Mouse (Mus musculus) testis, adult 2 months (tissue): ENCODE measurements around the gene Ifna5. TPM values are rescaled to one million over a fixed set of nuclear protein-coding genes. Genes with fewer than 3 reads are reported as not detected.

Experiments
- H3K27ac ChIP-seq: fragments of 200-500 bp; 2 replicates; pipeline ENCODE4 v1.5.1; 2012; ENCODE audit warnings: low read depth, low read length; ENCODE audit not compliant: control insufficient read depth, insufficient read depth
- H3K27me3 ChIP-seq: fragments of 200-500 bp; 2 replicates; pipeline ENCODE4 v1.6.1; 2012; ENCODE audit warnings: mild to moderate bottlenecking, low read length, moderate library complexity; ENCODE audit not compliant: control insufficient read depth, insufficient read depth
- H3K36me3 ChIP-seq: fragments of 200-500 bp; 2 replicates; pipeline ENCODE4 v1.6.1; 2012; ENCODE audit warnings: mild to moderate bottlenecking, low read length; ENCODE audit not compliant: control insufficient read depth, insufficient read depth
- H3K4me1 ChIP-seq: fragments of 200-500 bp; 2 replicates; pipeline ENCODE4 v1.6.1; 2012; ENCODE audit warnings: low read length; ENCODE audit not compliant: control insufficient read depth, insufficient read depth
- H3K4me3 ChIP-seq: fragments of 200-500 bp; 2 replicates; pipeline ENCODE4 v1.5.1; 2012; ENCODE audit warnings: low read depth, mild to moderate bottlenecking, low read length, moderate library complexity, mixed read lengths; ENCODE audit not compliant: control insufficient read depth
- CTCF ChIP-seq: fragments of 200-500 bp; IDR thresholded peaks from 2 replicates; pipeline ENCODE4 v1.5.1; 2012; ENCODE audit warnings: low read depth, mild to moderate bottlenecking, inconsistent platforms, low read length, moderate library complexity; ENCODE audit not compliant: control insufficient read depth, insufficient read depth, insufficient replicate concordance
- POLR2A ChIP-seq: fragments of 200-500 bp; IDR thresholded peaks from 2 replicates; pipeline ENCODE4 v1.6.1; 2012; ENCODE audit warnings: low read depth, mild to moderate bottlenecking, inconsistent platforms, low read length, moderate library complexity; ENCODE audit not compliant: control insufficient read depth
- polyA plus RNA-seq: library from polyadenylated mRNA; depleted of rRNA; stranded (reverse); fragments of >200 nt; gene quantifications from 2 replicates; pipeline ENCODE4 v1.2.3, GENCODE M21; 2012

Gene Ifna5
- polyA plus RNA-seq, 1 experiment: not detected

DNA sequence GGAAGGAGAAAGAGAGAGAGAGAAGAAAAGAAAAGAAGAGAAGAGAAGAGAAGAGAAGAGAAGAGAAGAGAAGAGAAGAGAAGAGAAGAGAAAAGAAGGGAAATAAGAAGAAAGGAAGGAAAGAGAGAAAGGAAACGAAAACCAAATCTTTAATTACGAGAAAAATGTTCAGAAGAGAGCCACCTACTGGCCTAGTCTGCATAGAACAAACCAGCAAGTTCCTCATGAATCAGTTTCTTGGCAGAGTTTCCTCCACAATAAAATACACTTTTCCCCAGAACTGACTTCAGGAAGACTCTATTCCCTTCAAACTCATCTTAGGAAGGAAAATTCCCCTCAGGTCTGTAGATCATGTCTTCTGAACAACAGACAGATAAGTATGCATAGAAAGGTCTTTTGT lies 10.0 kb downstream of the Ifna5 start:
- Histone ChIP-seq H3K4me3 (no peak overlapping the region), H3K4me1 (no peaks in the 10 kb centered on the region), H3K27me3 (no peaks in the 10 kb centered on the region), H3K27ac (no peak overlapping the region), H3K36me3 (no peaks in the 10 kb centered on the region)
- no peak for TF ChIP-seq POLR2A
- no peak for TF ChIP-seq CTCF

- Histone ChIP-seq H3K27me3 (no peaks in the 10 kb centered on the region), H3K27ac (no peak within 1 kb of the TSS)
- no peak for TF ChIP-seq CTCF
- TF ChIP-seq POLR2A: no peak
These were observed 14.4 kb downstream of the Ifna5 start, which contains the start of gene Ifna1 for GRCm38 (mm10) chr4:88849698-88850097. Gene Ifna1, plus strand, starts transcription at chr4:88850087.

DNA sequence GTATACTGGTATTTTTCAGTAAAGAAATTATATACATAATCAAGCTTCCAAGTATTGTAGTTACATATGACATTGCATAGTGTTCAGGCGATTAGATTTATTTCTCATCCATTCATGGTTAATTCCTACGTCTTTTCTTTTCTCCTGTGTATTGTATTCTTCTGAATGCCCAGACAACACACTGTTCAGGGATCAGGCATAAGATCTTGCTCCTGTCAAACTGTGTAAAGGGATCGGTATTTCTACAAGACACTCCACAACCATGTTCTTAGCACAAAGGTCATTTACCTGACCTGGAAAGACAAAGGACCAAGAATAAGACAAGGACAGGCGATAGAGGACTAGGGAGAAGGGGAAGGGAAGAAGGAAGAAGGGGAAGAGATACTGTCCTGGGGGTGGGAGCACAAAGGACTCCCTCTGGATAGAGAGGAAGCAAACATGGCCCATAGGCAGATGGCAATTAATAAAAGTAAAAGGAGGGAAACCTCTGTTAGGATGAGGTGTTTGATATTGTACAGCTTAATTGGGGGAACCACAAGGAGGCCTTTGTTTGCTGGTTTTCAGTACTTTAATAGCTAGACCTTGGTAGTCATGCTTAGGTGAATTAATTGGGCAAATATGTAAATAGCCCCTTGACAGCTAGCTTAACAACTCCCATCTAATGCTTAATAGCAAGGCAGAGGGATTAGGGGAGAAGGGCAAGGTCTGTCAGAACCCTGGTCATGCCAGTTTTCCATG lies 15.9 kb downstream of the Ifna5 start:
- TF ChIP-seq CTCF: no peak
- TF ChIP-seq POLR2A: no peak
- Histone ChIP-seq H3K36me3 (no peaks in the 10 kb centered on the region), H3K4me1 (no peaks in the 10 kb centered on the region), H3K27me3 (no peaks in the 10 kb centered on the region), H3K4me3 (no peak overlapping the region), H3K27ac (no peak overlapping the region)

More at GRCm38 (mm10) chr4:88849698-88850097, 14.4 kb downstream of the Ifna5 start, which contains the start of gene Ifna1:
- no peak within 1 kb of the TSS for H3K4me3 ChIP-seq
- H3K36me3 ChIP-seq: no peaks in the 10 kb centered on the region
- H3K4me1 ChIP-seq: no peaks in the 10 kb centered on the region

GRCm38 (mm10) chr4:88859214-88859613 lies 23.9 kb downstream of the Ifna5 start:
- H3K27ac ChIP-seq: no peak overlapping the region
- TF ChIP-seq POLR2A: no peak
- TF ChIP-seq CTCF: no peak

DNA sequence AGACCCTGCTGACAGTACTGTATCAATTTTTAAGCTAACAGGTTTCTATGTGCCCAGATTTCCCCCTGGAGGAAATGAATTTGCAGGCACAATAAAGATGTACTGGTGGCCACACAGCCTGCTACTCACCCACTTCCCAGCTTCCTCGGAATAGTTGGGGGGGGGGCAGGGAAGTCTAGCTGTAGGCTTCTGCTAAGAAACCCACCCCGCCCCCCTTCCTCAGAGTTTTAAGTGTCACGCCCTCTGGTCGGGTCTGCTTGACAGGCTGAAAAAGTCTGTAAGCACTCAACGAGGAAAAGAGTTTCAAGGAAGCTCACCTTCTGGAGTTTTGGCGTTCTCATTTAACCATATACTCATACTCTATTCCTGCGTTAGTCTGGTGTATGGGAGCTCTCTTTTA lies 28.0 kb downstream of the Ifna5 start:
- H3K27me3 ChIP-seq: no peaks in the 10 kb centered on the region
- TF ChIP-seq CTCF (no peak), POLR2A (no peak)
- H3K4me3 ChIP-seq: no peak overlapping the region
- peaks cover 6% of the 10 kb centered on the region for H3K4me1 ChIP-seq
- H3K36me3 ChIP-seq: no peaks in the 10 kb centered on the region
- no peak overlapping the region for H3K27ac ChIP-seq

More at GRCm38 (mm10) chr4:88859214-88859613, 23.9 kb downstream of the Ifna5 start:
- Histone ChIP-seq H3K36me3 (no peaks in the 10 kb centered on the region), H3K27me3 (no peaks in the 10 kb centered on the region), H3K4me3 (no peak overlapping the region), H3K4me1 (peaks cover under 1% of the 10 kb centered on the region)

GRCm38 (mm10) chr4:88864599-88864998 lies 29.3 kb downstream of the Ifna5 start:
- Histone ChIP-seq H3K36me3 (no peaks in the 10 kb centered on the region), H3K4me3 (peak overlapping the region; percentile 46), H3K4me1 (peaks cover 6% of the 10 kb centered on the region), H3K27ac (no peak overlapping the region), H3K27me3 (no peaks in the 10 kb centered on the region)
- TF ChIP-seq CTCF (no peak), POLR2A (no peak)

GRCm38 (mm10) chr4:88865011-88865569 lies 29.8 kb downstream of the Ifna5 start:
- TF ChIP-seq CTCF: no peak
- no peak for TF ChIP-seq POLR2A
- H3K27ac ChIP-seq: no peak overlapping the region
- H3K4me3 ChIP-seq: peak overlapping the region; percentile 5; the same call in 1 of the 2 replicates
- H3K4me1 ChIP-seq: peaks cover 6% of the 10 kb centered on the region
- H3K27me3 ChIP-seq: no peaks in the 10 kb centered on the region
- H3K36me3 ChIP-seq: no peaks in the 10 kb centered on the region
